Mouse (Mus musculus): ENCODE data around the gene Kmt2c. TPM values are rescaled to one million over a fixed set of nuclear protein-coding genes. Genes with fewer than 3 reads are reported as not detected.

Kmt2c gene
- total and polyA plus RNA-seq, 2 experiments, result 5.1 to 20.1 TPM

- TF ChIP-seq POLR2A (IDR thresholded peaks at IDR 0.05; ENCODE audit: extremely low read depth, insufficient read depth, low read length), result no peak
- TF ChIP-seq CTCF (IDR thresholded peaks at IDR 0.05; ENCODE audit: low read depth, low read length), result no peak
- Histone ChIP-seq H3K79me2 (ENCODE audit: control insufficient read depth, insufficient read depth, low read length) (no peaks in the 10 kb centered on the region), H3K27ac (replicated peaks; ENCODE audit: insufficient read depth, low read depth, low read length) (no peak overlapping the region), H3K9ac (ENCODE audit: low read depth, low read length) (no peak overlapping the region), H3K27me3 (ENCODE audit: control insufficient read depth, insufficient read depth, low read length) (no peaks in the 10 kb centered on the region), H3K4me1 (ENCODE audit: control insufficient read depth, insufficient read depth, low read length) (no peaks in the 10 kb centered on the region; the same call in none of the 2 replicates), H3K36me3 (ENCODE audit: control insufficient read depth, insufficient read depth, low read length) (no peaks in the 10 kb centered on the region), H3K4me3 (ENCODE audit: insufficient read depth, low read depth, low read length) (peak overlapping the region; percentile 83; the same call in 1 of the 2 replicates)
- no peak for DNase-seq (ENCODE audit: extremely low read depth, low read depth, low spot score)
- 2% methylated on average over 2 of the region's 2 CpGs for WGBS
Measured at GRCm38 (mm10) chr5:25530629-25531028, 32.0 kb upstream of the Kmt2c start.

- TF ChIP-seq POLR2A (IDR thresholded peaks at IDR 0.05; ENCODE audit: extremely low read depth, insufficient read depth, low read length) (peak; percentile 48; the same call in 1 of the 2 replicates), CTCF (IDR thresholded peaks at IDR 0.05; ENCODE audit: low read depth, low read length) (no peak)
- H3K4me1 ChIP-seq (ENCODE audit: control insufficient read depth, insufficient read depth, low read length), result no peaks in the 10 kb centered on the region; the same call in none of the 2 replicates
- under 1% methylated on average over 87 of the region's 87 CpGs for WGBS
Measured at GRCm38 (mm10) chr5:25529529-25530421, 31.2 kb upstream of the Kmt2c start.

GRCm38 (mm10) chr5:25528851-25529528, 30.4 kb upstream of the Kmt2c start:
- H3K9ac ChIP-seq (ENCODE audit: low read depth, low read length), result peak overlapping the region; percentile 61
- peak overlapping the region; percentile 81 for H3K27ac ChIP-seq (replicated peaks; ENCODE audit: insufficient read depth, low read depth, low read length)
- DNase-seq (ENCODE audit: extremely low read depth, low read depth, low spot score), result no peak
- H3K4me1 ChIP-seq (ENCODE audit: control insufficient read depth, insufficient read depth, low read length), result no peaks in the 10 kb centered on the region; the same call in none of the 2 replicates
- 10% methylated on average over 22 of the region's 22 CpGs for WGBS
- H3K79me2 ChIP-seq (ENCODE audit: control insufficient read depth, insufficient read depth, low read length), result no peaks in the 10 kb centered on the region
- H3K36me3 ChIP-seq (ENCODE audit: control insufficient read depth, insufficient read depth, low read length), result no peaks in the 10 kb centered on the region
- no peak for TF ChIP-seq CTCF (IDR thresholded peaks at IDR 0.05; ENCODE audit: low read depth, low read length)
- no peak for TF ChIP-seq POLR2A (IDR thresholded peaks at IDR 0.05; ENCODE audit: extremely low read depth, insufficient read depth, low read length)
- H3K27me3 ChIP-seq (ENCODE audit: control insufficient read depth, insufficient read depth, low read length), result no peaks in the 10 kb centered on the region
- peak overlapping the region; percentile 59 for H3K4me3 ChIP-seq (ENCODE audit: insufficient read depth, low read depth, low read length)

More at GRCm38 (mm10) chr5:25529529-25530421, 31.2 kb upstream of the Kmt2c start:
- no peaks in the 10 kb centered on the region for H3K27me3 ChIP-seq (ENCODE audit: control insufficient read depth, insufficient read depth, low read length)
- DNase-seq (ENCODE audit: extremely low read depth, low read depth, low spot score), result peak; percentile 98
- H3K27ac ChIP-seq (replicated peaks; ENCODE audit: insufficient read depth, low read depth, low read length), result peak overlapping the region; percentile 96
- no peaks in the 10 kb centered on the region for H3K36me3 ChIP-seq (ENCODE audit: control insufficient read depth, insufficient read depth, low read length)
- no peaks in the 10 kb centered on the region for H3K79me2 ChIP-seq (ENCODE audit: control insufficient read depth, insufficient read depth, low read length)
- H3K9ac ChIP-seq (ENCODE audit: low read depth, low read length), result peak overlapping the region; percentile 87
- peak overlapping the region; percentile 83 for H3K4me3 ChIP-seq (ENCODE audit: insufficient read depth, low read depth, low read length)

GRCm38 (mm10) chr5:25527971-25528370, 29.4 kb upstream of the Kmt2c start:
- H3K27ac ChIP-seq (replicated peaks; ENCODE audit: insufficient read depth, low read depth, low read length), result no peak overlapping the region
- H3K27me3 ChIP-seq (ENCODE audit: control insufficient read depth, insufficient read depth, low read length), result no peaks in the 10 kb centered on the region
- H3K79me2 ChIP-seq (ENCODE audit: control insufficient read depth, insufficient read depth, low read length), result no peaks in the 10 kb centered on the region
- no peaks in the 10 kb centered on the region; the same call in none of the 2 replicates for H3K4me1 ChIP-seq (ENCODE audit: control insufficient read depth, insufficient read depth, low read length)
- H3K36me3 ChIP-seq (ENCODE audit: control insufficient read depth, insufficient read depth, low read length), result no peaks in the 10 kb centered on the region
- no peak overlapping the region for H3K9ac ChIP-seq (ENCODE audit: low read depth, low read length)
- no peak for DNase-seq (ENCODE audit: extremely low read depth, low read depth, low spot score)
- no peak for TF ChIP-seq CTCF (IDR thresholded peaks at IDR 0.05; ENCODE audit: low read depth, low read length)
- TF ChIP-seq POLR2A (IDR thresholded peaks at IDR 0.05; ENCODE audit: extremely low read depth, insufficient read depth, low read length), result no peak
- no peak overlapping the region for H3K4me3 ChIP-seq (ENCODE audit: insufficient read depth, low read depth, low read length)
- WGBS, result 71% methylated on average over 1 of the region's 1 CpGs

GRCm38 (mm10) chr5:25526926-25527325, 28.3 kb upstream of the Kmt2c start:
- Histone ChIP-seq H3K36me3 (ENCODE audit: control insufficient read depth, insufficient read depth, low read length) (no peaks in the 10 kb centered on the region), H3K79me2 (ENCODE audit: control insufficient read depth, insufficient read depth, low read length) (no peaks in the 10 kb centered on the region), H3K4me1 (ENCODE audit: control insufficient read depth, insufficient read depth, low read length) (no peaks in the 10 kb centered on the region; the same call in none of the 2 replicates), H3K4me3 (ENCODE audit: insufficient read depth, low read depth, low read length) (no peak overlapping the region), H3K9ac (ENCODE audit: low read depth, low read length) (no peak overlapping the region), H3K27ac (replicated peaks; ENCODE audit: insufficient read depth, low read depth, low read length) (no peak overlapping the region), H3K27me3 (ENCODE audit: control insufficient read depth, insufficient read depth, low read length) (no peaks in the 10 kb centered on the region)
- WGBS, result 37% methylated on average over 4 of the region's 4 CpGs
- TF ChIP-seq POLR2A (IDR thresholded peaks at IDR 0.05; ENCODE audit: extremely low read depth, insufficient read depth, low read length) (no peak), CTCF (IDR thresholded peaks at IDR 0.05; ENCODE audit: low read depth, low read length) (no peak)
- DNase-seq (ENCODE audit: extremely low read depth, low read depth, low spot score), result peak; percentile 15
